Mouse (Mus musculus) heart, postnatal 0 days (tissue): ENCODE measurements around the gene Tac1. TPM values are rescaled to one million over a fixed set of nuclear protein-coding genes. Genes with fewer than 3 reads are reported as not detected.
"Not testable (repeated sequence)": the region's sequence is repeated elsewhere in the genome, so short reads cannot be mapped to it uniquely, and the experiment has no call there.

ENCODE experiments used
- ATAC-seq: fragments of 200-750 bp; cut with Nextera tagmentation; 2 replicates; pipeline ENCODE4 v1.8.0; 2017; ENCODE audit warnings: low read depth, moderate number of reproducible peaks, moderate library complexity; ENCODE audit not compliant: insufficient read depth
- DNase-seq: peaks from one replicate; pipeline ENCODE4 v3.0.0-alpha.2; 2016; ENCODE audit warnings: low spot score
- H3K27ac ChIP-seq: fragments of 300-500 bp; sonication (generic); 2 replicates; pipeline ENCODE4 v1.5.1; 2014; ENCODE audit warnings: low read depth, mild to moderate bottlenecking
- H3K27me3 ChIP-seq: fragments of 300-500 bp; sonication (generic); 2 replicates; pipeline ENCODE4 v1.6.1; 2014; ENCODE audit warnings: low read length, mixed read lengths; ENCODE audit not compliant: control insufficient read depth, insufficient read depth
- H3K36me3 ChIP-seq: fragments of 300-500 bp; sonication (generic); replicated peaks from 2 replicates; pipeline ENCODE4 v1.6.1; 2014; ENCODE audit warnings: low read length, mixed read lengths; ENCODE audit not compliant: control insufficient read depth, insufficient read depth
- H3K4me1 ChIP-seq: fragments of 300-500 bp; sonication (generic); 2 replicates; pipeline ENCODE4 v1.6.1; 2014; ENCODE audit warnings: antibody characterized with exemption; ENCODE audit not compliant: control insufficient read depth, insufficient read depth
- H3K4me2 ChIP-seq: fragments of 300-500 bp; sonication (generic); 2 replicates; pipeline ENCODE4 v1.6.1; 2014; ENCODE audit warnings: low read depth, mild to moderate bottlenecking, low read length, moderate library complexity
- H3K4me3 ChIP-seq: fragments of 300-500 bp; sonication (generic); 2 replicates; pipeline ENCODE4 v1.5.1; 2014; ENCODE audit warnings: low read depth, low read length
- H3K9ac ChIP-seq: fragments of 300-500 bp; sonication (generic); replicated peaks from 2 replicates; pipeline ENCODE4 v1.6.1; 2014; ENCODE audit warnings: low read depth, low read length, mixed read lengths
- H3K9me3 ChIP-seq: fragments of 300-500 bp; sonication (generic); replicated peaks from 2 replicates; pipeline ENCODE4 v1.6.1; 2016; ENCODE audit warnings: low read length; ENCODE audit not compliant: control insufficient read depth
- CTCF ChIP-seq: IDR thresholded peaks from 2 replicates; pipeline ENCODE4 v1.5.1; 2016; ENCODE audit warnings: antibody characterized with exemption, control low read depth, low read depth
- EP300 ChIP-seq: IDR thresholded peaks from 2 replicates; pipeline ENCODE4 v1.6.1; 2016; ENCODE audit warnings: antibody characterized with exemption, low read depth
- WGBS: fragments of 180-500 bp; shearing (Covaris S2); extraction: QIAGEN DNeasy Blood & Tissue Kit; methylation state at CpG from one replicate; pipeline ENCODE4 v1.1.7; 2014; 5-methylcytosine and 5-hydroxymethylcytosine counted together
- polyA plus RNA-seq: library from polyadenylated mRNA; unstranded; fragments of >200 nt; fragmentation: Nextera tagmentation; extraction: Ambion mirVana; gene quantifications from 2 replicates; pipeline ENCODE4 v1.2.1, GENCODE M21; 2015
- total RNA-seq: library from RNA; depleted of rRNA; stranded (reverse); fragments of >200 nt; gene quantifications from 2 replicates; pipeline ENCODE4 v1.2.3, GENCODE M21; 2014; ENCODE audit warnings: low replicate concordance; rRNA removed

Tac1 gene
- total RNA-seq (not detected in 2 replicates), polyA plus RNA-seq (0.18 and 0.27 TPM in 2 replicates)

GRCm38 (mm10) chr6:7554829-7555391 is at the start of gene Tac1:
Gene Tac1 (plus strand): TSS chr6:7554879.
- H3K27ac ChIP-seq = no peak within 1 kb of the TSS
- DNase-seq (no peak), ATAC-seq (no peak)
- no peak within 1 kb of the TSS for H3K9ac ChIP-seq
- H3K4me1 ChIP-seq = peaks cover 7% of the 10 kb centered on the region; the same call in 1 of the 2 replicates
- no peaks in the 10 kb centered on the region for H3K36me3 ChIP-seq
- 3% methylated on average over 37 of the region's 37 CpGs for WGBS
- no peak for TF ChIP-seq CTCF
- TF ChIP-seq EP300 = no peak
- H3K4me2 ChIP-seq = peak within 1 kb of the TSS; percentile 58
- peaks cover 45% of the 10 kb centered on the region for H3K27me3 ChIP-seq
- no peaks in the 10 kb centered on the region for H3K9me3 ChIP-seq
- peak within 1 kb of the TSS; percentile 41 for H3K4me3 ChIP-seq

DNA sequence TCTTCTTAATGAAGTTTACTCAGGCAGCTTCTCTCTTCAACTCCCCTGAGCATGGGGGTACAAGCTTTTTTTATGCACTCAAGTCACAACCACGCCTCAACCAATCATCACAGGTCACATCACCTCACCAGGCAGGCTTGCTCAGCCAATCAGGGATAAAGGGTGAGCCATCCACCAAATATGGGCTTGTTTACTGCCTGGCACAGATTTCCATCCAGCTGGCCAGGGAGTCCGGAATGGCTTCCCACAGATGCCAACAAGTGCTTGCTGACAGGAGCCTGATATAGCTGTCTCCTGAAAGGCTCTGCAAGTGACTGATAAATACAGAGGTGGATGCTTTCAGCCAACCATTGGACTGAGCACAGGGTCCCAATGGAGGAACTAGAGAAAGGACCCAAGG is 11.2 kb upstream of the Tac1 start:
- 43% methylated on average over 2 of the region's 2 CpGs for WGBS
- H3K9me3 ChIP-seq, ATAC-seq, H3K27me3 ChIP-seq, H3K4me3 ChIP-seq, DNase-seq, H3K4me2 ChIP-seq, H3K36me3 ChIP-seq, H3K4me1 ChIP-seq, H3K9ac ChIP-seq, H3K27ac ChIP-seq: not testable (repeated sequence)

- H3K4me2 ChIP-seq = peak overlapping the region; percentile 58
- H3K9ac ChIP-seq = no peak overlapping the region
- H3K9me3 ChIP-seq = no peaks in the 10 kb centered on the region
- peaks cover 45% of the 10 kb centered on the region for H3K27me3 ChIP-seq
- DNase-seq (no peak), ATAC-seq (no peak)
- peaks cover 7% of the 10 kb centered on the region; the same call in 1 of the 2 replicates for H3K4me1 ChIP-seq
- H3K4me3 ChIP-seq = peak overlapping the region; percentile 41
- H3K27ac ChIP-seq = no peak overlapping the region
- TF ChIP-seq CTCF (no peak), EP300 (no peak)
- 2% methylated on average over 25 of the region's 25 CpGs for WGBS
- H3K36me3 ChIP-seq = no peaks in the 10 kb centered on the region
Measured at GRCm38 (mm10) chr6:7555688-7556476, 1.2 kb downstream of the Tac1 start.

DNA sequence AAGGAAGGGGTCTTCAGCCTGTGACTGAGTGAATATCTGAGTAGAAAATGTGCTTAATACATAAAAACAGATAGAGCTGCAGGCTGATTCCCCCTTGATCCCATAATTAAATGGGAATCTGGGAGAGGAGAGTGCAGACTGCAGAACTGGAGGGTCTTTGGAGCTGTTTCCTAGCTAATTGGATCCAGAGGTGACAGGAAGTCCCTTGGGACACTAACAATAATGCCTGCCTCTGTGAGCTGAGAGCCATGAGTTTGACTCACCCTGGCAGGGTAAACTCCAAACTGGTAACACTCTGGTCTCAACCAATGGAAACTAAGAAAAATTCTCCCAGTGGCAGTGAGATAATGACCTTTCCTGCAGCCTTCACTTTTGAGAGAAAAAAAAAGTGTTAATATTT is 3.5 kb downstream of the Tac1 start:
- H3K4me3 ChIP-seq = no peak overlapping the region
- H3K27me3 ChIP-seq = peaks cover 45% of the 10 kb centered on the region
- no peak overlapping the region for H3K27ac ChIP-seq
- no peak overlapping the region for H3K4me2 ChIP-seq
- H3K4me1 ChIP-seq = peaks cover 7% of the 10 kb centered on the region; the same call in 1 of the 2 replicates
- H3K9me3 ChIP-seq = no peaks in the 10 kb centered on the region
- H3K9ac ChIP-seq = no peak overlapping the region
- ATAC-seq (no peak), DNase-seq (no peak)
- TF ChIP-seq EP300 (no peak), CTCF (no peak)
- H3K36me3 ChIP-seq = no peaks in the 10 kb centered on the region

- Histone ChIP-seq H3K27me3 (0 out of 2 replicates have a peak, but pooled peaks cover 8% of the 10 kb centered on the region), H3K4me2 (no peak overlapping the region), H3K36me3 (no peaks in the 10 kb centered on the region), H3K9ac (no peak overlapping the region), H3K4me1 (no peaks in the 10 kb centered on the region), H3K9me3 (no peaks in the 10 kb centered on the region), H3K27ac (no peak overlapping the region), H3K4me3 (no peak overlapping the region)
- TF ChIP-seq CTCF = no peak
- no peak for TF ChIP-seq EP300
- DNase-seq = no peak
- 44% methylated on average over 6 of the region's 6 CpGs for WGBS
- no peak for ATAC-seq
Measured at GRCm38 (mm10) chr6:7562524-7562923, 7.8 kb downstream of the Tac1 start.
